ENCODE assay signal across 17 mouse cellular contexts in the genomic region with DNA sequence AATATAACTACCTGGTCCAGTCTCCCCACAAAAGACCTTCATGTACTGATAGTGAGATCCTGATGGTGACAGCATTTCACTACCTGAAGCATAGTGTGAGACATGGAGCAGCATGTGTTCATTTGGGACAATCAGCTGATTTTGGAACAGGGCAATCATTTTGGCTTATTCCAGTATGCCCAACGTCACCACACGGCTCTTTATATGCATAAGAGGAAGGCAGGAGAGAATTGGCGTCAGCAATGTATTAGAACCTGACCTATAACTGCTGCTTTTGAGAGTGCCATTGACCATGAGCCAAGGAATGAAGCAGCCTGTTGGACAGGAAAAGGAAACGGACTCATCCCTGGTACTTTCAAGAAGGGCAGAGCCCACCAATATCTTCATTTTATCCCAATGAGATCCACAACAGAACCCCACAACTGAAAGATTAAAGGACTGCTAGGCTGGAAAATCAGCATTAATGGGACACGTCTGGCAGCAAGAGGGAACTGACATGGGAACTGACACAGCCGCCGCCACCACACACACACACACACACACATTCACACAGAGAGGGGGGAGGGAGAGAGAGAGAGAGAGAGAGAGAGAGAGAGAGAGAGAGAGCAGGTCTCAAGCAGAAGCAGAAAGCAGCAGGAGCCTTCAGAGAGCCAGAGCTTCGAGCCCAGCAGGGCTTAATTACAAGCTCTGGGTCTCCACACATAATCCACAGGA.
DNase-seq lines count a peak whose midpoint lies in the region; ATAC-seq and TF ChIP-seq lines count a peak whose summit lies in the region.
"Had no signal": no experiment of that assay in that cellular context is flagged by ENCODE, and none has a peak within 500 bp of the region (broad histone marks: within the 10 kb centered on the region; RNA-seq: fewer than 3 reads in every experiment).

No protein-coding gene starts in this region.

- no peaks in the 10 kb centered on the region for H3K36me3 ChIP-seq in intestine, embryonic 15.5 days
- no peaks in the 10 kb centered on the region for H3K36me3 ChIP-seq in intestine, postnatal 0 days (ENCODE audit: control insufficient read depth, insufficient read depth)
- no peaks in the 10 kb centered on the region for H3K36me3 ChIP-seq in hindbrain, embryonic 14.5 days (replicated peaks; ENCODE audit: control insufficient read depth, insufficient read depth)
- H3K36me3 ChIP-seq in midbrain, embryonic 16.5 days (ENCODE audit: control insufficient read depth, insufficient read depth, low read length), result no peaks in the 10 kb centered on the region
- H3K36me3 ChIP-seq: embryonic facial prominence, embryonic 13.5 days; lung, embryonic 15.5 days; neural tube, embryonic 12.5 days had no signal

- no peak for TF ChIP-seq CTCF in intestine, postnatal 0 days (IDR thresholded peaks at IDR 0.05; ENCODE audit: low read depth)

- no peaks in the 10 kb centered on the region for H3K9me3 ChIP-seq in intestine, embryonic 15.5 days
- no peaks in the 10 kb centered on the region for H3K9me3 ChIP-seq in intestine, postnatal 0 days (ENCODE audit: control insufficient read depth)
- no peaks in the 10 kb centered on the region for H3K9me3 ChIP-seq in hindbrain, embryonic 14.5 days (ENCODE audit: control insufficient read depth, low read length)
- no peaks in the 10 kb centered on the region for H3K9me3 ChIP-seq in midbrain, embryonic 16.5 days (replicated peaks; ENCODE audit: control insufficient read depth, low read length, poor library complexity, severe bottlenecking)
- H3K9me3 ChIP-seq: embryonic facial prominence, embryonic 13.5 days; lung, embryonic 15.5 days; neural tube, embryonic 12.5 days had no signal

- no peak for DNase-seq in cerebellum, postnatal 10 days
- DNase-seq in hindbrain, embryonic 14.5 days (ENCODE audit: low spot score), result no peak
- no peak for DNase-seq in frontal cortex, postnatal 14 days (ENCODE audit: low spot score in 2 of 2)
- no peak for DNase-seq in layer of hippocampus, postnatal 25 days (ENCODE audit: extremely low spot score in 1 of 2, low spot score in 1 of 2)
- DNase-seq: heart, adult 18-20 months; heart, postnatal 14 days; kidney, adult 2 months; thymus, postnatal 14 days had no signal

- H3K4me3 ChIP-seq in intestine, embryonic 15.5 days (replicated peaks), result no peak overlapping the region
- H3K4me3 ChIP-seq in intestine, postnatal 0 days (ENCODE audit: low read depth, low read length), result no peak overlapping the region
- no peak overlapping the region for H3K4me3 ChIP-seq in hindbrain, embryonic 14.5 days (replicated peaks; ENCODE audit: low read length)
- H3K4me3 ChIP-seq in midbrain, embryonic 16.5 days (ENCODE audit: low read depth, low read length), result no peak overlapping the region
- H3K4me3 ChIP-seq: embryonic facial prominence, embryonic 13.5 days; left cerebral cortex, adult 2 months; lung, embryonic 15.5 days; neural tube, embryonic 12.5 days had no signal

- H3K4me2 ChIP-seq in intestine, embryonic 15.5 days (replicated peaks), result no peak overlapping the region
- H3K4me2 ChIP-seq in intestine, postnatal 0 days (replicated peaks; ENCODE audit: low read depth), result no peak overlapping the region
- no peak overlapping the region for H3K4me2 ChIP-seq in hindbrain, embryonic 14.5 days (replicated peaks)
- H3K4me2 ChIP-seq in midbrain, embryonic 16.5 days (ENCODE audit: low read length), result no peak overlapping the region
- H3K4me2 ChIP-seq: embryonic facial prominence, embryonic 13.5 days; lung, embryonic 15.5 days; neural tube, embryonic 12.5 days had no signal

- H3K4me1 ChIP-seq in intestine, embryonic 15.5 days (replicated peaks), result peaks cover 9% of the 10 kb centered on the region; the same call in 1 of the 2 replicates
- no peaks in the 10 kb centered on the region for H3K4me1 ChIP-seq in intestine, postnatal 0 days (replicated peaks; ENCODE audit: control insufficient read depth, insufficient read depth, low read length)
- 0 out of 2 replicates have a peak, but pooled peaks cover 2% of the 10 kb centered on the region for H3K4me1 ChIP-seq in hindbrain, embryonic 14.5 days (replicated peaks; ENCODE audit: control insufficient read depth, insufficient read depth, low read length)
- H3K4me1 ChIP-seq in midbrain, embryonic 16.5 days (ENCODE audit: control insufficient read depth, insufficient read depth, low read length), result peaks cover 5% of the 10 kb centered on the region; the same call in 1 of the 2 replicates

- WGBS in intestine, embryonic 15.5 days, result 64% methylated on average over 8 of the region's 8 CpGs
- 73% methylated on average over 8 of the region's 8 CpGs for WGBS in intestine, postnatal 0 days
- 52% methylated on average over 8 of the region's 8 CpGs for WGBS in hindbrain, embryonic 14.5 days
- 51% methylated on average over 8 of the region's 8 CpGs for WGBS in midbrain, embryonic 16.5 days

- no peak overlapping the region for H3K27ac ChIP-seq in intestine, embryonic 15.5 days
- H3K27ac ChIP-seq in intestine, postnatal 0 days (ENCODE audit: low read depth, low read length), result no peak overlapping the region
- no peak overlapping the region for H3K27ac ChIP-seq in hindbrain, embryonic 14.5 days
- H3K27ac ChIP-seq in midbrain, embryonic 16.5 days (ENCODE audit: low read length), result no peak overlapping the region
- H3K27ac ChIP-seq: embryonic facial prominence, embryonic 13.5 days; left cerebral cortex, adult 2 months; lung, embryonic 15.5 days; neural tube, embryonic 12.5 days had no signal

- peak; percentile 57 for ATAC-seq in cerebellum, adult (ENCODE audit: insufficient number of reproducible peaks, low FRiP score, low TSS enrichment)
- 0 out of 2 replicates have a peak, but pooled peaks have one; percentile 25 for ATAC-seq in intestine, embryonic 15.5 days
- no peak for ATAC-seq in intestine, postnatal 0 days
- ATAC-seq in hindbrain, embryonic 14.5 days (ENCODE audit: low FRiP score), result peak; percentile 47; the same call in 1 of the 2 replicates
- peak; percentile 36; the same call in 1 of the 2 replicates for ATAC-seq in midbrain, embryonic 16.5 days

- H3K9ac ChIP-seq in intestine, embryonic 15.5 days, result no peak overlapping the region
- no peak overlapping the region for H3K9ac ChIP-seq in intestine, postnatal 0 days (ENCODE audit: low read depth, low read length)
- no peak overlapping the region for H3K9ac ChIP-seq in hindbrain, embryonic 14.5 days
- H3K9ac ChIP-seq in midbrain, embryonic 16.5 days (ENCODE audit: low read depth, low read length), result no peak overlapping the region
- H3K9ac ChIP-seq: embryonic facial prominence, embryonic 13.5 days; lung, embryonic 15.5 days; neural tube, embryonic 12.5 days had no signal

- H3K27me3 ChIP-seq in intestine, embryonic 15.5 days (replicated peaks), result no peaks in the 10 kb centered on the region
- H3K27me3 ChIP-seq in intestine, postnatal 0 days (replicated peaks; ENCODE audit: control insufficient read depth, insufficient read depth, low read length), result no peaks in the 10 kb centered on the region
- H3K27me3 ChIP-seq in hindbrain, embryonic 14.5 days (ENCODE audit: control insufficient read depth, insufficient read depth, low read length), result no peaks in the 10 kb centered on the region
- H3K27me3 ChIP-seq in midbrain, embryonic 16.5 days (ENCODE audit: control insufficient read depth, insufficient read depth, low read depth, low read length), result no peaks in the 10 kb centered on the region
- H3K27me3 ChIP-seq: CH12.LX; embryonic facial prominence, embryonic 13.5 days; lung, embryonic 15.5 days; neural tube, embryonic 12.5 days had no signal
